Mouse (Mus musculus) kidney, postnatal 0 days (tissue): ENCODE measurements around the gene Dnajb4. TPM values are rescaled to one million over a fixed set of nuclear protein-coding genes. Genes with fewer than 3 reads are reported as not detected.

Experiments
- ATAC-seq: fragments of 200-750 bp; cut with Nextera tagmentation; replicated peaks from 2 replicates; pipeline ENCODE4 v1.8.0; 2017; ENCODE audit warnings: low read depth, moderate number of reproducible peaks, moderate TSS enrichment, moderate library complexity; ENCODE audit not compliant: low FRiP score
- DNase-seq: peaks from one replicate; pipeline ENCODE4 v3.0.0-alpha.2; 2016; ENCODE audit warnings: low spot score
- H3K27ac ChIP-seq: fragments of 300-500 bp; sonication (generic); 2 replicates; pipeline ENCODE4 v1.5.1; 2014; ENCODE audit warnings: mild to moderate bottlenecking
- H3K27me3 ChIP-seq: fragments of 300-500 bp; sonication (generic); 2 replicates; pipeline ENCODE4 v1.6.1; 2014; ENCODE audit warnings: low read length, mixed read lengths; ENCODE audit not compliant: insufficient read depth
- H3K36me3 ChIP-seq: fragments of 300-500 bp; sonication (generic); 2 replicates; pipeline ENCODE4 v1.6.1; 2014; ENCODE audit warnings: low read length, mixed read lengths; ENCODE audit not compliant: insufficient read depth
- H3K4me1 ChIP-seq: fragments of 300-500 bp; sonication (generic); replicated peaks from 2 replicates; pipeline ENCODE4 v1.6.1; 2014; ENCODE audit warnings: antibody characterized with exemption, low read length, mixed read lengths; ENCODE audit not compliant: insufficient read depth
- H3K4me2 ChIP-seq: fragments of 300-500 bp; sonication (generic); 2 replicates; pipeline ENCODE4 v1.6.1; 2014; ENCODE audit warnings: mild to moderate bottlenecking, low read length, moderate library complexity, mixed read lengths
- H3K4me3 ChIP-seq: fragments of 300-500 bp; sonication (generic); replicated peaks from 2 replicates; pipeline ENCODE4 v1.5.1; 2014; ENCODE audit warnings: low read depth, low read length
- H3K9ac ChIP-seq: fragments of 300-500 bp; sonication (generic); 2 replicates; pipeline ENCODE4 v1.6.1; 2014; ENCODE audit warnings: low read depth, low read length
- H3K9me3 ChIP-seq: fragments of 300-500 bp; sonication (generic); replicated peaks from 2 replicates; pipeline ENCODE4 v1.6.1; 2016; ENCODE audit warnings: low read length, inconsistent platforms, mixed read lengths
- CTCF ChIP-seq: IDR thresholded peaks from 2 replicates; pipeline ENCODE4 v1.5.1; 2016; ENCODE audit warnings: antibody characterized with exemption, low read depth, mild to moderate bottlenecking, moderate library complexity
- WGBS: fragments of 180-500 bp; shearing (Covaris S2); extraction: QIAGEN DNeasy Blood & Tissue Kit; methylation state at CpG from one replicate; pipeline ENCODE4 v1.1.7; 2014; 5-methylcytosine and 5-hydroxymethylcytosine counted together
- polyA plus RNA-seq: library from polyadenylated mRNA; unstranded; fragments of >200 nt; fragmentation: Nextera tagmentation; extraction: Ambion mirVana; gene quantifications from 2 replicates; pipeline ENCODE4 v1.2.1, GENCODE M21; 2015

Dnajb4 gene
- polyA plus RNA-seq, 1 experiment from 2014 or later = 32.5 TPM

DNA sequence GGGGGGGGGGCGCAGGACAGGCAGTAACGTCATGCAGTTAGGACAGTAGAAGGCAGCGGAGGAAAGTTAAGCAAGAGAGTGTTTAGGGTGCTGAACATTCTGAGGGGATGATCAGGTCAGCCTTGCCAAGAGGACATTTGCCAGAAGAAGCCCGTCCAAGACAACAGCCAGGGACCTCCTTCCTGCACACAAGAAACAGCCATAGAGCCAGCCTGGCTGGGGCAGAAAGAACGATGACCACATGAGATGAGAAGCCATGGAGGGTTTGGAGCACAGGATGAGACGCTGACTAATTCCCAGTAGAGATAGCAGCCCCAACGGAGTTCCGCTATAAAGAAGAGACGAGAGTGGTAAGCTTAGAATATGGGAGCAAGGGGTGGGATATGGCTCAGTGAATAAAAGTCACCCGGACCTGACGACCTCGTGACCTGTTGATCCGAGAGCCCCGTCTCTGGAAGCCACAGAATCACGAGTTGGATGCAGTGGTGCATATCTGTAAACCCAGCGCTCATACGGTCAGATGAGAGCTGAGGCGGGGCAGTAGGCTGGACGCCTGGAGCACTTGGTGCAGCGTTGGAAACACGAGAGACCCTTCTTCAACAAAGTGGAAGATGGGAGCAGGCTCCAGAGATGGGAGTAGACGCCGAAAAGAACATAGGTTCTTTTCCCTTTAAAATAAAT, 53.1 kb downstream of the Dnajb4 start:
- TF ChIP-seq CTCF = no peak
- H3K27me3 ChIP-seq = no peaks in the 10 kb centered on the region
- ATAC-seq = peak; percentile 75
- no peaks in the 10 kb centered on the region for H3K4me1 ChIP-seq
- H3K4me2 ChIP-seq = peak overlapping the region; percentile 4; the same call in 1 of the 2 replicates
- no peak overlapping the region for H3K9ac ChIP-seq
- DNase-seq = peak; percentile 47
- no peaks in the 10 kb centered on the region for H3K9me3 ChIP-seq
- no peak overlapping the region for H3K4me3 ChIP-seq
- no peak overlapping the region for H3K27ac ChIP-seq
- H3K36me3 ChIP-seq = no peaks in the 10 kb centered on the region
- WGBS = 46% methylated on average over 23 of the region's 23 CpGs

DNA sequence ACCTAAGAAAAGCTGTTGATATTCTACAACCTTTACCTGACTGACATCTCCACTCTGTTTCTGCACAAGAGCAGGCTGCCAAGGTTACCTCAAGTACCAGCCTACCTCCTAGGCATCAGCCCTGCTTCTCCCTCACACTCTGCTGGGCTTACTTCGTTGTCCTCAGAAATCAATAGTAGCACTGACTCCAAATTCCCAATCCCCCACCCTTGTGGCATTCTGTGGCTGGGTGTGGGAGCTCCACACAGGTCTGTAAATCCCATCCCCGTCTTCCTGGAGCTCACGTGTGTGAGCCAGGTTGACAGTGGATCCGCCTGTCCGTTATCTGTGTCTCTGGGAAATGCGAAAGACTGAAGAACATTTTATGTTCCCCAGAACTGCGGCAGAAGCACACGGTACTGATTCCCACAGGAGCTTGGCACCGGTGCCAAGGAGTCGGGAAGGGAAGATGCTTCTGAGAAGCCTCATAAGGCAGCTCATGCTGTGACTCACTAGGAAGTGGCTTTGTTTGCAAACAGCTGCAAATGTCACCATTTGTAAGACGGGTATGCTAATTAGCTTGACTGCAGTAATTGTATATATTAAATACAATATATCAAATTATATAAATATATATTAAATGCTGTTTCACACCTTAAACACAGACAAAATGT, 54.7 kb downstream of the Dnajb4 start:
- Histone ChIP-seq H3K4me2 (no peak overlapping the region), H3K27ac (no peak overlapping the region), H3K27me3 (no peaks in the 10 kb centered on the region), H3K4me1 (no peaks in the 10 kb centered on the region), H3K4me3 (no peak overlapping the region), H3K36me3 (no peaks in the 10 kb centered on the region), H3K9ac (no peak overlapping the region), H3K9me3 (no peaks in the 10 kb centered on the region)
- DNase-seq (no peak), ATAC-seq (no peak)
- TF ChIP-seq CTCF = no peak
- WGBS = 70% methylated on average over 11 of the region's 11 CpGs

- DNase-seq (no peak), ATAC-seq (no peak)
- 81% methylated on average over 5 of the region's 5 CpGs for WGBS
- TF ChIP-seq CTCF = no peak
- no peak overlapping the region for H3K4me2 ChIP-seq
- no peak overlapping the region for H3K9ac ChIP-seq
- no peak overlapping the region for H3K4me3 ChIP-seq
- no peaks in the 10 kb centered on the region for H3K36me3 ChIP-seq
- no peaks in the 10 kb centered on the region for H3K27me3 ChIP-seq
- H3K9me3 ChIP-seq = no peaks in the 10 kb centered on the region
- peaks cover 6% of the 10 kb centered on the region; the same call in 1 of the 2 replicates for H3K4me1 ChIP-seq
- no peak overlapping the region for H3K27ac ChIP-seq
These were observed 56.0 kb downstream of the Dnajb4 start for GRCm38 (mm10) chr3:152154095-152154494.

- Histone ChIP-seq H3K9me3 (no peaks in the 10 kb centered on the region), H3K9ac (no peak overlapping the region), H3K4me2 (no peak overlapping the region), H3K27ac (no peak overlapping the region; the same call in 1 of the 2 replicates), H3K4me3 (no peak overlapping the region), H3K4me1 (peaks cover 6% of the 10 kb centered on the region; the same call in 1 of the 2 replicates), H3K27me3 (no peaks in the 10 kb centered on the region), H3K36me3 (no peaks in the 10 kb centered on the region)
- no peak for TF ChIP-seq CTCF
- ATAC-seq = no peak
- DNase-seq = no peak
- 63% methylated on average over 2 of the region's 2 CpGs for WGBS
These were observed 57.0 kb downstream of the Dnajb4 start for GRCm38 (mm10) chr3:152153152-152153551.

GRCm38 (mm10) chr3:152152483-152152804, 57.7 kb downstream of the Dnajb4 start:
- DNase-seq (no peak), ATAC-seq (no peak)
- peaks cover 13% of the 10 kb centered on the region; the same call in 1 of the 2 replicates for H3K4me1 ChIP-seq
- H3K27me3 ChIP-seq = no peaks in the 10 kb centered on the region
- no peak overlapping the region for H3K4me2 ChIP-seq
- no peaks in the 10 kb centered on the region for H3K36me3 ChIP-seq
- H3K4me3 ChIP-seq = no peak overlapping the region
- H3K9me3 ChIP-seq = no peaks in the 10 kb centered on the region
- no peak overlapping the region for H3K9ac ChIP-seq
- H3K27ac ChIP-seq = peak overlapping the region; percentile 65
- 100% methylated on average over 1 of the region's 1 CpGs for WGBS
- no peak for TF ChIP-seq CTCF

GRCm38 (mm10) chr3:152151725-152152482, 58.2 kb downstream of the Dnajb4 start:
- no peaks in the 10 kb centered on the region for H3K27me3 ChIP-seq
- no peak overlapping the region for H3K4me3 ChIP-seq
- no peak overlapping the region for H3K9ac ChIP-seq
- H3K4me2 ChIP-seq = peak overlapping the region; percentile 34; the same call in 1 of the 2 replicates
- H3K27ac ChIP-seq = peak overlapping the region; percentile 65
- H3K4me1 ChIP-seq = peaks cover 14% of the 10 kb centered on the region; the same call in 1 of the 2 replicates
- no peaks in the 10 kb centered on the region for H3K36me3 ChIP-seq
- TF ChIP-seq CTCF = no peak
- no peak for DNase-seq
- H3K9me3 ChIP-seq = no peaks in the 10 kb centered on the region
- 59% methylated on average over 29 of the region's 29 CpGs for WGBS
- ATAC-seq = peak; percentile 71
